Mouse (Mus musculus) limb, embryonic 15.5 days (tissue): ENCODE results near the gene Dnajc14. TPM values are rescaled to one million over a fixed set of nuclear protein-coding genes. Genes with fewer than 3 reads are reported as not detected.

Experiments used
- ATAC-seq: fragments of 200-750 bp; cut with Nextera tagmentation; 2 replicates; pipeline ENCODE4 v1.8.0; 2017; ENCODE audit warnings: low read depth, moderate TSS enrichment; ENCODE audit not compliant: insufficient number of reproducible peaks, low FRiP score, low TSS enrichment
- H3K27ac ChIP-seq: fragments of 300-500 bp; sonication (generic); 2 replicates; pipeline ENCODE4 v1.5.1; 2015; ENCODE audit warnings: moderate library complexity, mild to moderate bottlenecking, inconsistent platforms
- H3K27me3 ChIP-seq: fragments of 300-500 bp; sonication (generic); 2 replicates; pipeline ENCODE4 v1.6.1; 2015; ENCODE audit warnings: inconsistent platforms
- H3K36me3 ChIP-seq: fragments of 300-500 bp; sonication (generic); 2 replicates; pipeline ENCODE4 v1.6.1; 2015; ENCODE audit warnings: inconsistent platforms
- H3K4me1 ChIP-seq: fragments of 300-500 bp; sonication (generic); 2 replicates; pipeline ENCODE4 v1.6.1; 2015; ENCODE audit warnings: inconsistent platforms
- H3K4me2 ChIP-seq: fragments of 300-500 bp; sonication (generic); 2 replicates; pipeline ENCODE4 v1.6.1; 2015; ENCODE audit warnings: mild to moderate bottlenecking, inconsistent platforms
- H3K4me3 ChIP-seq: fragments of 300-500 bp; sonication (generic); 2 replicates; pipeline ENCODE4 v1.5.1; 2015; ENCODE audit warnings: mild to moderate bottlenecking, inconsistent platforms
- H3K9ac ChIP-seq: fragments of 300-500 bp; sonication (generic); 2 replicates; pipeline ENCODE4 v1.6.1; 2015; ENCODE audit warnings: inconsistent platforms
- H3K9me3 ChIP-seq: fragments of 300-500 bp; sonication (generic); 2 replicates; pipeline ENCODE4 v1.6.1; 2016; ENCODE audit warnings: inconsistent platforms
- WGBS: fragments of 180-500 bp; shearing (Covaris S2); methylation state at CpG from one replicate; pipeline ENCODE4 v1.1.7; 2015; 5-methylcytosine and 5-hydroxymethylcytosine counted together
- polyA plus RNA-seq: library from polyadenylated mRNA; unstranded; fragments of >200 nt; fragmentation: Nextera tagmentation; extraction: Ambion mirVana; gene quantifications from 2 replicates; pipeline ENCODE4 v1.2.1, GENCODE M21; 2015

The Dnajc14 gene
- polyA plus RNA-seq = 64.2 and 65.8 TPM in 2 replicates

DNA sequence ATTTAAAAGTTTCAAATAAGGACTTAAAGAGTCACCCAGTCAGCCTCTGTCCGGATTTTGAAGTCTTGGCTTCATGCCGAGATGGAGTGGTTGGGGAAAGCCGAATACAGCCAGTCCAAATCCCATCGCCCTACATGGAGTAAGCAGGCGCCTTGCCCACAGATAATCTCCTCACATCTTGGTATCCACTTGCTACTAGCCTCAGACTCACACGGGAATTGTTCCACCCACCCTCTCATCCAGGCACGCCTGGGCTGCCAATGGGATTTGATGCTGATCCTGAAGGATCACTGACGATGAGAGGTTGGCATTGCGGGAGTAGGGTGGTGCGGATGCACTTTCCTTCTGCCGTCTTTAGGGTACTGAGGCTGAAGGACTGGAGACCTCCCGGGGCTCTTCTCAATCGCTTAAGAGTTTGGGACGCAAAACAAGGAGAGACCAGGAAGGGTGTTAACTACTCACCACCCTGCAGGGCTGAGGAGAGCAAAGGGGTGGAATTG is at the start of gene Dnajc14:
Gene Dnajc14, plus strand, starts transcription at position 292 of the 500 bp plus-strand sequence.
- Histone ChIP-seq H3K4me1 (peaks cover 51% of the 10 kb centered on the region), H3K4me3 (peak within 1 kb of the TSS; percentile 65), H3K27me3 (no peaks in the 10 kb centered on the region), H3K36me3 (peaks cover 40% of the 10 kb centered on the region), H3K27ac (peak within 1 kb of the TSS; percentile 98), H3K4me2 (peak within 1 kb of the TSS; percentile 82), H3K9me3 (no peaks in the 10 kb centered on the region), H3K9ac (peak within 1 kb of the TSS; percentile 70)
- peak; percentile 23 for ATAC-seq
- under 1% methylated on average over 14 of the region's 14 CpGs for WGBS

DNA sequence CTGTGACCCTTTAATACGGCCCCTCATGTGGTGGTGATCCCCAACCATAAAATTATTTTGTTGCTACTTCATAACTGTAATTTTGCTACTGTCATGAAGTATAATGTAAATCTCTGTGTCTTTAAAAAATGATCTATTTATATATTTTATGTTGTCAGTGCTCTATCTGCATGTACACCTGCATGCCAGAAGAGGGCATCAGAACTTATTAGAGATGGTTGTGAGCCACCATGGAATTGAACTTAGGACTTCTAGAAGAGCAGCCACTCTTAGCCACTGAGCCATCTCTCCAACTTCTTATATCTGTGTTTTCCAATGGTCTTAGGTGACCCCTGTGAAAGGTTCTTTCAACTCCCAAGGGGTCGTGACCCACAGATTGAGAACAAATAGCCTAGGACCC is 31.0 kb upstream of the Dnajc14 start:
- 77% methylated on average over 2 of the region's 2 CpGs for WGBS

DNA sequence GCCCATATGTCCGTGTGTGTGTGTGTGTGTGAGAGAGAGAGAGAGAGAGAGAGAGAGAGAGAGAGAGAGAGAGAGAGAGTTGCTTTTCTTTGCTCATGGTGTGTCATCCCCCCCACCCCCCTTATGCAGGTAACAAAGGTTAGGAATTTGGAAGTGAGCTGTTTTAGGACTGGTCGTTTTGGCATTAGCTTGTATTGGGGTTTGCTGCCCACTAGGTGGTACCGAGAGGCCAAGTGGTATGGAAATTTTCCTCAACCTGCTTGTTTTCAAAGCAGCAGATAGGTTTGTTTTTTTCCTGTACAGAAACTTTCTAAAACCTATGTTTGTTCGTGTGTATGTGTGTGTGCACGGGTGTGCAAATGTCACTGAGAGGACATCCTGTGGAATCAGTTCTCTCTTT is 30.2 kb upstream of the Dnajc14 start:
- H3K9ac ChIP-seq = no peak overlapping the region
- no peaks in the 10 kb centered on the region for H3K27me3 ChIP-seq
- WGBS = 20% methylated on average over 5 of the region's 5 CpGs
- H3K27ac ChIP-seq = no peak overlapping the region
- H3K4me3 ChIP-seq = no peak overlapping the region
- no peak overlapping the region for H3K4me2 ChIP-seq
- H3K36me3 ChIP-seq = no peaks in the 10 kb centered on the region
- no peak for ATAC-seq
- H3K4me1 ChIP-seq = peaks cover 4% of the 10 kb centered on the region; the same call in 1 of the 2 replicates
- H3K9me3 ChIP-seq = no peaks in the 10 kb centered on the region

More for the DNA sequence above, 31.0 kb upstream of the Dnajc14 start:
- Histone ChIP-seq H3K27ac (no peak overlapping the region), H3K9ac (no peak overlapping the region), H3K4me3 (no peak overlapping the region), H3K27me3 (no peaks in the 10 kb centered on the region), H3K36me3 (peaks cover 3% of the 10 kb centered on the region; the same call in 1 of the 2 replicates), H3K4me1 (no peaks in the 10 kb centered on the region), H3K4me2 (no peak overlapping the region), H3K9me3 (no peaks in the 10 kb centered on the region)
- no peak for ATAC-seq

DNA sequence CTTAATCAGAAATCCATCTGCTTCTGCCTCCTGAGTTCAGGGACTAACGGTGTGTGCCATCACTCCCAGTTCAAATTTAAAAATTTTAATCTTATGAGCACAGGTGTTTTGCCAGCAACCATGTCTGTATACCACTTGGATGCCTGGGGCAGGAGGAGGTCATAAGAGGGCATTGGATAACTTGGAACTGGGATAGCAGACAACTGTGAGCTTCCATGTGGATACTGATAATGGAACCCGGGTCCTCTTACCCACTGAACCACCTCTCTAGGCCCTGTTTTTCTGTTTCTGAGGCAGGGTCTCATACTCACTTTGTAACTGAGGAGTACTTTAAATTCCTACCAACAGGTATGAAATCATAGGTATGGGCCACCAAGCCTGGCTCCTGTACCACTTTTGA is 25.4 kb upstream of the Dnajc14 start:
- Histone ChIP-seq H3K9ac (no peak overlapping the region), H3K36me3 (no peaks in the 10 kb centered on the region), H3K27ac (peak overlapping the region; percentile 89), H3K4me3 (no peak overlapping the region), H3K27me3 (no peaks in the 10 kb centered on the region), H3K4me1 (peaks cover 18% of the 10 kb centered on the region), H3K9me3 (no peaks in the 10 kb centered on the region), H3K4me2 (no peak overlapping the region)
- WGBS = 86% methylated on average over 2 of the region's 2 CpGs
- ATAC-seq = no peak

DNA sequence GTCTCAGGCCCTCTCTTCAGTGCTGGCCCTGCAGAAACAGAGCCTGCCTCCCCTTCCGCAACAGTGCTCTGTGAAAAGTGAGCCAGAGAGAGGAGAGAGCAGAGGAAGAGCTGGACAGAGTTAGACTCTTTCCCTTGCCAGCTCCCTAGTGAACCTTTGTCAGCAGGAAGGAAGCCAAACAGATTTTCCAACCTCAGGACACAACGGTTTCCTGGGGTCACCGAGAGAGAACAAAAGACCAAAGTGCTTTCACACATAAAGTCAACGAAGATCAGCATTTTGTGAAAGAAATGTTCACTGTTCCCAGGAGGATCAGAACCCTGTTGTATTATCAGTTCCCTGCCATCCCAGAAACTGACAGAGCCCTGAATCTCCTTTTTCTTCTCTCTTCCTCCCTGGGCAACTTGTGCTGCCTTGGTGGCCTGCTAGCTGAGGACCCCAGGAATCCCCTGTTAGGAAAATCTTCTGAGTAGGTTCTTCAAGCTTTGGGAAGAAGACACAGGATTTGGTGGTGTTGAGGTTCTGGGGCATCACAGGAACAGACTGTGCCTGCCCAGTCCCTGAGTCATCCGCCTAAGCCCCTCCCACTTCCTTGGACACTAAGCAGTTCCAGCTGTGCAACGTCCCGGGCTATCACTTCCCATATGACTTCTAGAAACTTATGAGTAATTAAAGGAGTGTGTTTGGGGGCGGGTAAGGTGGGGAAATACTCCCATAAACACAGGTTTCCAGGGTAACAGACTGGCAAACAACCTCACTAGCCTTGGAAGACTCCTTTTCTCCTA is 24.7 kb upstream of the Dnajc14 start:
- no peaks in the 10 kb centered on the region for H3K36me3 ChIP-seq
- H3K9ac ChIP-seq = no peak overlapping the region
- H3K4me1 ChIP-seq = peaks cover 18% of the 10 kb centered on the region
- H3K4me2 ChIP-seq = no peak overlapping the region
- peak; percentile 91 for ATAC-seq
- peaks cover 4% of the 10 kb centered on the region; the same call in 1 of the 2 replicates for H3K9me3 ChIP-seq
- no peaks in the 10 kb centered on the region for H3K27me3 ChIP-seq
- H3K27ac ChIP-seq = peak overlapping the region; percentile 89
- H3K4me3 ChIP-seq = no peak overlapping the region
- 13% methylated on average over 8 of the region's 8 CpGs for WGBS

- Histone ChIP-seq H3K27me3 (no peaks in the 10 kb centered on the region), H3K4me3 (no peak overlapping the region), H3K36me3 (no peaks in the 10 kb centered on the region), H3K9me3 (peaks cover 5% of the 10 kb centered on the region; the same call in 1 of the 2 replicates), H3K4me1 (peaks cover 18% of the 10 kb centered on the region), H3K27ac (peak overlapping the region; percentile 57), H3K9ac (no peak overlapping the region), H3K4me2 (no peak overlapping the region)
- 86% methylated on average over 1 of the region's 1 CpGs for WGBS
- ATAC-seq = no peak
These were observed 23.7 kb upstream of the Dnajc14 start for GRCm38 (mm10) chr10:128780200-128780599.

GRCm38 (mm10) chr10:128790398-128791124 is 13.3 kb upstream of the Dnajc14 start, which contains the start of gene Mmp19:
TSS of gene Mmp19 (plus strand) at chr10:128790910.
- Histone ChIP-seq H3K36me3 (no peaks in the 10 kb centered on the region), H3K9ac (no peak within 1 kb of the TSS), H3K4me2 (no peak within 1 kb of the TSS), H3K4me3 (no peak within 1 kb of the TSS), H3K9me3 (no peaks in the 10 kb centered on the region), H3K4me1 (no peaks in the 10 kb centered on the region), H3K27me3 (no peaks in the 10 kb centered on the region), H3K27ac (no peak within 1 kb of the TSS)
- ATAC-seq = no peak
- 67% methylated on average over 7 of the region's 7 CpGs for WGBS

GRCm38 (mm10) chr10:128792041-128792440 is 11.8 kb upstream of the Dnajc14 start:
- H3K9ac ChIP-seq = no peak overlapping the region

GRCm38 (mm10) chr10:128793258-128793657 is 10.6 kb upstream of the Dnajc14 start:
- Histone ChIP-seq H3K27ac (no peak overlapping the region), H3K4me2 (no peak overlapping the region), H3K36me3 (peaks cover 3% of the 10 kb centered on the region), H3K27me3 (no peaks in the 10 kb centered on the region), H3K4me3 (no peak overlapping the region), H3K9me3 (no peaks in the 10 kb centered on the region), H3K4me1 (no peaks in the 10 kb centered on the region), H3K9ac (no peak overlapping the region)
- no peak for ATAC-seq
- WGBS = 96% methylated on average over 1 of the region's 1 CpGs

More at GRCm38 (mm10) chr10:128792041-128792440, 11.8 kb upstream of the Dnajc14 start:
- Histone ChIP-seq H3K4me2 (no peak overlapping the region), H3K27ac (no peak overlapping the region), H3K27me3 (no peaks in the 10 kb centered on the region), H3K4me3 (no peak overlapping the region), H3K36me3 (no peaks in the 10 kb centered on the region), H3K9me3 (no peaks in the 10 kb centered on the region), H3K4me1 (no peaks in the 10 kb centered on the region)
- ATAC-seq = no peak

GRCm38 (mm10) chr10:128794391-128794790 is 9.5 kb upstream of the Dnajc14 start:
- Histone ChIP-seq H3K4me3 (no peak overlapping the region), H3K9ac (no peak overlapping the region), H3K27me3 (no peaks in the 10 kb centered on the region), H3K4me1 (no peaks in the 10 kb centered on the region), H3K27ac (no peak overlapping the region), H3K9me3 (no peaks in the 10 kb centered on the region), H3K36me3 (peaks cover 13% of the 10 kb centered on the region), H3K4me2 (no peak overlapping the region)
- no peak for ATAC-seq
- WGBS = 87% methylated on average over 5 of the region's 5 CpGs

DNA sequence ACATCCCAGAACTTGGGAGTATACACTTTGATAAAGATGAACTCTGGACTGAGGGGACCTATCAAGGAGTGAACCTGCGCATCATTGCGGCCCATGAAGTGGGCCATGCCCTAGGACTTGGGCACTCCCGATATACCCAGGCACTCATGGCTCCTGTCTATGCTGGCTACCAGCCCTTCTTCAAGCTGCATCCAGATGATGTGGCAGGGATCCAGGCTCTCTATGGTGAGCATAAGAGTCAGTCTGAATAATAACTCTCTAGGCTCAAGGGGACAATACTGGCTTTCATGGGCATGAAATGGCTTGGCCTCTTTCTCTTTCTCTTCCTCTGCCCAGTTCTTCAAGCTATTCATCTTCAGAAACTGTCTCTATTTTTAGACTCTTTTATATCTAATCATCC is 8.3 kb upstream of the Dnajc14 start:
- 92% methylated on average over 3 of the region's 3 CpGs for WGBS

DNA sequence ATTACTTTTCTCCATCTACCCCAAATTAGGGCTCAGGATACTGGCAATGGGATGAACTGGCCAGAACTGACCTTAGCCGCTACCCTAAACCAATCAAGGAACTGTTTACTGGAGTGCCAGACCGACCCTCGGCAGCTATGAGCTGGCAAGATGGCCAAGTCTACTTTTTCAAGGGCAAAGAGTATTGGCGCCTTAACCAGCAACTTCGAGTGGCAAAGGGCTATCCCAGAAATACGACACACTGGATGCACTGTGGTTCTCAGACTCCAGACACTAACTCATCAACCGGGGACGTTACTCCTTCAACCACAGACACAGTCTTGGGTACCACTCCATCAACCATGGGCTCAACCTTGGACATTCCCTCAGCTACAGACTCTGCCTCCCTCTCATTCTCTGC is 5.2 kb upstream of the Dnajc14 start:
- Histone ChIP-seq H3K27me3 (no peaks in the 10 kb centered on the region), H3K27ac (no peak overlapping the region), H3K4me2 (no peak overlapping the region), H3K9me3 (no peaks in the 10 kb centered on the region), H3K4me1 (peaks cover 19% of the 10 kb centered on the region), H3K4me3 (no peak overlapping the region), H3K9ac (no peak overlapping the region), H3K36me3 (peaks cover 39% of the 10 kb centered on the region)
- 91% methylated on average over 8 of the region's 8 CpGs for WGBS
- ATAC-seq = no peak

More for the DNA sequence above, 8.3 kb upstream of the Dnajc14 start:
- Histone ChIP-seq H3K9me3 (no peaks in the 10 kb centered on the region), H3K4me1 (no peaks in the 10 kb centered on the region), H3K4me3 (no peak overlapping the region), H3K9ac (no peak overlapping the region), H3K27me3 (no peaks in the 10 kb centered on the region), H3K36me3 (peaks cover 25% of the 10 kb centered on the region), H3K27ac (no peak overlapping the region), H3K4me2 (no peak overlapping the region)
- no peak for ATAC-seq
